Mouse (Mus musculus): ENCODE results near the gene Csf2ra. TPM values are rescaled to one million over a fixed set of nuclear protein-coding genes. Genes with fewer than 3 reads are reported as not detected.
"Not testable (repeated sequence)": the region's sequence is repeated elsewhere in the genome, so short reads cannot be mapped to it uniquely, and the experiment has no call there.

Csf2ra gene
- polyA plus RNA-seq (2015; fragmentation: Nextera tagmentation; extraction: Ambion mirVana), result 9.1 and 9.9 TPM in 2 replicates

DNA sequence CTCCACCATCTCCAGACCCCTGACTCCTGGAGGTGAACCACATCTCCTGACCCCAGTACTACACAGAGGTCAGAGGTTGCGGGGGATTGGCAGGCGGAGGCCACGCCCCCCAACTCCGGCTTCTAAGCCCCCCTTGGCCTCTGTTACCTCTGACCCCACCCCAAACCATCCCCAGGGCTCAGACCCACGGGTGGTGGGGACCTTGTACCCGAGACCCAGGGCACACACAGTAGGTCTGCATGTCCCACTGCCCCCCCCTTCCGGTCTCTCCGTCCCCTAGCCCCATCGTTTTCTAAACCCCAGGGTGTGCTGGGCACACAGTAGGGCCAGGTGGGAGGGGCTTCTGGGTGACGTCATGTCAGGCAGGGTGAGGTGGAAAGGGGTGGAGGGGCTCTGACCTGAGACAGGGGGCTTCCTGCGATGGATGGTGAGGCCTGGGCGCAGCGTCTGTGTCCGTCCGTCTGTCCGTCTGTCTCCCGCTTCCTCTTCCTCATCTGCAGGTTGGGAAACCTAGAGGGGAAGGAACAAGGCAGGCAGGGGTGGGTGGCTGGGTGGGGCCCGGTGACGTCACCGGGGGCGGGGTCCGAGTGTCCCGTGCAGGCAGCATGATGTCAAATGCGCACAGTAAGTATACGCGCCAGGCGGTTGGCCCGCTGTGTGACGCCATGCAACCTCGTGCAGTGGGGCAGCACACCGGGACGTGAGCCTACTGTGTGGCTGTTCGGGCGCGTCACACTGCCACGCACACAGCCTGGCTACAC lies at the start of gene Csf2ra:
Gene Csf2ra, minus strand, starts transcription at position 489 of the 761 bp plus-strand sequence.
- DNase-seq, result peak; percentile 6
- Histone ChIP-seq H3K4me1 (replicated peaks) (peaks cover 31% of the 10 kb centered on the region), H3K27me3 (peaks cover 4% of the 10 kb centered on the region; the same call in 1 of the 2 replicates), H3K36me3 (no peaks in the 10 kb centered on the region), H3K4me3 (replicated peaks) (peak within 1 kb of the TSS; percentile 61), H3K9ac (peak within 1 kb of the TSS; percentile 39), H3K4me2 (peak within 1 kb of the TSS; percentile 74), H3K27ac (peak within 1 kb of the TSS; percentile 59), H3K9me3 (replicated peaks) (peaks cover 10% of the 10 kb centered on the region; the same call in 1 of the 2 replicates)
- 0 out of 2 replicates have a peak, but pooled peaks have one; percentile 1 for ATAC-seq (ENCODE audit: low read depth)
- WGBS (ENCODE audit: insufficient replicate concordance), result 39% methylated on average over 36 of the region's 36 CpGs

DNA sequence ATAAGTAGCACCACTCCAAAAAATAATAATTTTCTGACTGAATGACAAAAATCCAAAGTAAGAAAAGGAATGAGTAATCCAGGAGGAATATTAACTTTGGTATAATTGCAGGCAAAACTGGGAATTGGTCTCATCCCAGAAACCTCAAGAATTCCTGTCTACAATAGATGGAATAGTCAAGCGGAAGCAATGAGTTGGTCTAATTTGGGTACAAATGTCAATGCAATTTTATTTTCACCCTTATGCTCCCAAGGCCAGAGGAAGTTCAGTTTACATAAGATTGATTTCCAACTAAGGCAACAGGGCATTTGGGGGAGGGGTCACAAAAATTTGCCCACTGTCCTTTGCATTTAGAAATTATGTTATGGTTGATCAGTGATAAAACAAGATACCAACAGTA lies 47.2 kb upstream of the Csf2ra start:
- H3K9ac ChIP-seq, result no peak overlapping the region
- H3K9me3 ChIP-seq (replicated peaks), result no peaks in the 10 kb centered on the region
- WGBS (ENCODE audit: insufficient replicate concordance), result 80% methylated on average over 1 of the region's 1 CpGs
- no peak for ATAC-seq (ENCODE audit: low read depth)
- H3K4me1 ChIP-seq (replicated peaks), result no peaks in the 10 kb centered on the region
- no peak overlapping the region for H3K27ac ChIP-seq
- no peaks in the 10 kb centered on the region for H3K27me3 ChIP-seq
- no peak overlapping the region for H3K4me3 ChIP-seq (replicated peaks)
- H3K4me2 ChIP-seq, result no peak overlapping the region
- no peak for DNase-seq
- H3K36me3 ChIP-seq, result no peaks in the 10 kb centered on the region

GRCm38 (mm10) chr19:61269141-61269540 lies 40.9 kb upstream of the Csf2ra start:
- ATAC-seq (ENCODE audit: low read depth); H3K9me3 ChIP-seq (replicated peaks); H3K4me2 ChIP-seq; H3K4me1 ChIP-seq (replicated peaks); DNase-seq; H3K9ac ChIP-seq; H3K27ac ChIP-seq; H3K36me3 ChIP-seq; H3K27me3 ChIP-seq; H3K4me3 ChIP-seq (replicated peaks): not testable (repeated sequence)
- WGBS (ENCODE audit: insufficient replicate concordance), result 17% methylated on average over 11 of the region's 11 CpGs

- H3K9me3 ChIP-seq (replicated peaks), result no peaks in the 10 kb centered on the region
- H3K36me3 ChIP-seq, result no peaks in the 10 kb centered on the region
- 15% methylated on average over 7 of the region's 7 CpGs for WGBS (ENCODE audit: insufficient replicate concordance)
- DNase-seq (no peak), ATAC-seq (ENCODE audit: low read depth) (no peak)
- peaks cover 6% of the 10 kb centered on the region for H3K4me1 ChIP-seq (replicated peaks)
- H3K9ac ChIP-seq, result no peak overlapping the region
- H3K4me3 ChIP-seq (replicated peaks), result no peak overlapping the region
- no peak overlapping the region for H3K27ac ChIP-seq
- H3K27me3 ChIP-seq, result no peaks in the 10 kb centered on the region
- no peak overlapping the region for H3K4me2 ChIP-seq
Observed at GRCm38 (mm10) chr19:61267141-61267540, 38.9 kb upstream of the Csf2ra start.

DNA sequence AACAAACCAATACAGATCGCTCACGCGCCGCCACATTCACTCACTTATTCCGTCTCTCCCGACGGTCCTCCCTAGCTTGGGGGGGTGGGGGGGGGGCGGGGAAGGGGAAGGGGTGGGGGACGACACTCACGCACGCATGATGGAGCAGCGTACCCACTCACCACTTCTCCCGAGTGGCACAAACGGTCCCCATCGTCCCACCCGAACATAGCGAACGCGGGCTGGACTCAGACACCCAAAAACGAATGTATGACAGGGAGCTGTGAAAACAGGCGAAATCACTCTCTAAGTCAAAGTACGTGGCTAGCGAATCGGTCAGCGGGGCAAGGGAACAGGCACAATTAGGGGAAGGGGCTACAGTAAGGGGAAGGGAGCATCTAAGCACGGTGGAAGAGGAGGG lies 38.4 kb upstream of the Csf2ra start:
- H3K36me3 ChIP-seq, result no peaks in the 10 kb centered on the region
- ATAC-seq (ENCODE audit: low read depth) (no peak), DNase-seq (no peak)
- no peak overlapping the region for H3K4me2 ChIP-seq
- WGBS (ENCODE audit: insufficient replicate concordance), result 2% methylated on average over 25 of the region's 26 CpGs
- no peak overlapping the region for H3K4me3 ChIP-seq (replicated peaks)
- peaks cover 6% of the 10 kb centered on the region for H3K4me1 ChIP-seq (replicated peaks)
- H3K27me3 ChIP-seq, result no peaks in the 10 kb centered on the region
- no peak overlapping the region for H3K27ac ChIP-seq
- H3K9me3 ChIP-seq (replicated peaks), result no peaks in the 10 kb centered on the region
- no peak overlapping the region for H3K9ac ChIP-seq

- H3K36me3 ChIP-seq, result no peaks in the 10 kb centered on the region
- H3K9me3 ChIP-seq (replicated peaks), result no peaks in the 10 kb centered on the region
- no peak for ATAC-seq (ENCODE audit: low read depth)
- no peak overlapping the region for H3K9ac ChIP-seq
- DNase-seq, result peak; percentile 48
- H3K4me3 ChIP-seq (replicated peaks), result no peak overlapping the region
- H3K4me2 ChIP-seq, result no peak overlapping the region
- no peak overlapping the region for H3K27ac ChIP-seq
- H3K4me1 ChIP-seq (replicated peaks), result peaks cover 6% of the 10 kb centered on the region
- H3K27me3 ChIP-seq, result no peaks in the 10 kb centered on the region
- under 1% methylated on average over 12 of the region's 12 CpGs for WGBS (ENCODE audit: insufficient replicate concordance)
Observed at GRCm38 (mm10) chr19:61266246-61266615, 38.0 kb upstream of the Csf2ra start.

GRCm38 (mm10) chr19:61265349-61266245 lies 37.4 kb upstream of the Csf2ra start:
- H3K4me3 ChIP-seq (replicated peaks), result peak overlapping the region; percentile 8; the same call in 1 of the 2 replicates
- peaks cover 6% of the 10 kb centered on the region for H3K4me1 ChIP-seq (replicated peaks)
- H3K4me2 ChIP-seq, result no peak overlapping the region
- H3K9me3 ChIP-seq (replicated peaks), result no peaks in the 10 kb centered on the region
- no peak overlapping the region for H3K27ac ChIP-seq
- no peak overlapping the region for H3K9ac ChIP-seq
- DNase-seq, result peak; percentile 73
- no peaks in the 10 kb centered on the region for H3K36me3 ChIP-seq
- ATAC-seq (ENCODE audit: low read depth), result peak; percentile 30
- 1% methylated on average over 3 of the region's 3 CpGs for WGBS (ENCODE audit: insufficient replicate concordance)
- no peaks in the 10 kb centered on the region for H3K27me3 ChIP-seq

- Histone ChIP-seq H3K36me3 (no peaks in the 10 kb centered on the region), H3K4me1 (replicated peaks) (peaks cover 6% of the 10 kb centered on the region), H3K9ac (no peak overlapping the region), H3K27me3 (no peaks in the 10 kb centered on the region), H3K4me3 (replicated peaks) (no peak overlapping the region), H3K27ac (no peak overlapping the region), H3K9me3 (replicated peaks) (no peaks in the 10 kb centered on the region), H3K4me2 (no peak overlapping the region)
- no peak for DNase-seq
- ATAC-seq (ENCODE audit: low read depth), result no peak
Observed at GRCm38 (mm10) chr19:61264933-61265332, 36.7 kb upstream of the Csf2ra start.

DNA sequence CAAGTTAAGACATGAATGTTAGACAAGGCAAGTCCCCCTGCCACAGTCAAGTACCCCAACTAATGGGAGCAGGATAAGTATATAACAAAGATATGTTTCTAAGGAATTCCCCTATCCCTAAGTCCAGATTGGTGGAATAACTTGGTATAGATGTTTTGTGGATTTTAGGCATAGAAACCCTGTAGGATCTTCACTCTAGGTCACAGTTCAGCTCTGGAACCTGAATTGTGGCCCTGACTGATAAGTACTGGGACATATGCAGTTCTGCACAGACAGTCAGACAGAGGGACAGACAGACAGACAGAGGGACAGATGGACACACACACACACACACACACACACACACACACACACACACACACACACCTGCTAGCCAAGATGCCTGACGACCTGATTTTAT lies 36.0 kb upstream of the Csf2ra start:
- Histone ChIP-seq H3K4me3 (replicated peaks) (no peak overlapping the region), H3K4me2 (no peak overlapping the region), H3K9me3 (replicated peaks) (no peaks in the 10 kb centered on the region), H3K9ac (no peak overlapping the region), H3K4me1 (replicated peaks) (peaks cover 6% of the 10 kb centered on the region), H3K27ac (no peak overlapping the region), H3K36me3 (no peaks in the 10 kb centered on the region), H3K27me3 (no peaks in the 10 kb centered on the region)
- no CpG with 5 or more reads among the region's 1 CpGs for WGBS (ENCODE audit: insufficient replicate concordance)
- DNase-seq (no peak), ATAC-seq (ENCODE audit: low read depth) (no peak)

GRCm38 (mm10) chr19:61261241-61261640 lies 33.0 kb upstream of the Csf2ra start:
- H3K4me2 ChIP-seq, result no peak overlapping the region
- no peak overlapping the region for H3K4me3 ChIP-seq (replicated peaks)
- no peaks in the 10 kb centered on the region for H3K9me3 ChIP-seq (replicated peaks)
- 50% methylated on average over 1 of the region's 1 CpGs for WGBS (ENCODE audit: insufficient replicate concordance)
- H3K27ac ChIP-seq, result no peak overlapping the region
- no peak overlapping the region for H3K9ac ChIP-seq
- no peak for DNase-seq
- no peak for ATAC-seq (ENCODE audit: low read depth)
- no peaks in the 10 kb centered on the region for H3K27me3 ChIP-seq
- H3K36me3 ChIP-seq, result no peaks in the 10 kb centered on the region
- H3K4me1 ChIP-seq (replicated peaks), result peaks cover 5% of the 10 kb centered on the region

DNA sequence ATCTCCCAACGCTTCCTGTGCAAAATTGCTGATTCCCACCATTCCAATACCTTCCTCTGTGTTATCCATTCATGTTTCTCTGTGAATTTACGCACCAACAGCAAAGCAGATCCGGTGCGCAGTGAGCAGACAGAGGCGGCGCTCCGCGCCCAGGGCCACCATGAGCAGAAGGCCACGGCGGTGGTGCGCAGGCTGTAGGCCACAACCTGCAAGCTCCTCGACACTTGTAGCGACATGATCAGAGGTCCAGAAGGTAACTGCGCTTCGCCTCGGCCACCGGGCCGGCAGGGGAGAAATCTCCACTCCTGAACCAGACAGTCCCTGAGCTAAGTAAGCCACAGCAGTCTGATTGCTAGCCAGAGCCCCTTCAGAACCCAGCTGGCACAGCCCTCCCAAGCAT lies 29.5 kb upstream of the Csf2ra start:
- no peaks in the 10 kb centered on the region for H3K4me1 ChIP-seq (replicated peaks)
- DNase-seq (no peak), ATAC-seq (ENCODE audit: low read depth) (no peak)
- H3K4me2 ChIP-seq, result no peak overlapping the region
- H3K36me3 ChIP-seq, result no peaks in the 10 kb centered on the region
- no peaks in the 10 kb centered on the region for H3K27me3 ChIP-seq
- WGBS (ENCODE audit: insufficient replicate concordance), result 83% methylated on average over 18 of the region's 18 CpGs
- no peak overlapping the region for H3K4me3 ChIP-seq (replicated peaks)
- H3K9ac ChIP-seq, result no peak overlapping the region
- no peak overlapping the region for H3K27ac ChIP-seq
- H3K9me3 ChIP-seq (replicated peaks), result no peaks in the 10 kb centered on the region
